Comparison of ENCODE assay signal across 10 mouse cellular contexts in the genomic region with DNA sequence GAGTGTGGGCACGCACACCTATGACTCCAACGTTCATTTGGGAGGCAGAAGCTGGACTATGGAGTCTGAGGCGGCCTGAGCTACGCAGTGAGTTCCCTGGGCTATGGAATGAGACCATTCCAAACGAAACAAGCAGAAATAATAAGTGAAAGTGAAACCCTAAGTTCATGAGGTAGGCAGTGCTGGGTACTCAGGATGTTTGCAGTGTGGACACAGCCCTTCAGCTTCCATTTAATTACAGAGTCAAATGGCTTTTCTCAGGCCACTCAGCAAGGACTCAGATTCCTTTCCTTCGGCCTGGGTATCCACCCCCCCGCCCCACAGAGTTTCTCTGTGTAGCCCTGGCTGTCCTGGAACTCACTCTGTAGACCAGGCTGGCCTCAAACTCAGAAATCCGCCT.
"Had no signal": no experiment of that assay in that cellular context is flagged by ENCODE, and none has a peak within 500 bp of the region (broad histone marks: within the 10 kb centered on the region; RNA-seq: fewer than 3 reads in every experiment).

No protein-coding gene starts in this region.

- H3K4me3 ChIP-seq: liver, embryonic 12.5 days; lung, embryonic 15.5 days; midbrain, embryonic 10.5 days; midbrain, embryonic 12.5 days; myocyte; neural tube, embryonic 13.5 days; neural tube, embryonic 15.5 days had no signal

- H3K9ac ChIP-seq: liver, embryonic 12.5 days; liver, embryonic 14.5 days; lung, embryonic 15.5 days; midbrain, embryonic 12.5 days; neural tube, embryonic 13.5 days; neural tube, embryonic 15.5 days had no signal

- DNase-seq: thymus, postnatal 25 days had no signal

- H3K4me1 ChIP-seq: liver, embryonic 12.5 days; lung, embryonic 15.5 days; midbrain, embryonic 10.5 days; neural tube, embryonic 13.5 days; neural tube, embryonic 15.5 days had no signal

- H3K27me3 ChIP-seq: liver, embryonic 12.5 days; lung, embryonic 15.5 days; midbrain, embryonic 12.5 days; neural tube, embryonic 13.5 days; neural tube, embryonic 15.5 days had no signal

- H3K4me2 ChIP-seq: liver, embryonic 12.5 days; lung, embryonic 15.5 days; midbrain, embryonic 12.5 days; neural tube, embryonic 13.5 days; neural tube, embryonic 15.5 days had no signal

- H3K27ac ChIP-seq: liver, embryonic 12.5 days; liver, embryonic 14.5 days; lung, embryonic 15.5 days; midbrain, embryonic 10.5 days; midbrain, embryonic 12.5 days; neural tube, embryonic 13.5 days; neural tube, embryonic 15.5 days had no signal

- H3K9me3 ChIP-seq: liver, embryonic 12.5 days; lung, embryonic 15.5 days; midbrain, embryonic 10.5 days; midbrain, embryonic 12.5 days; neural tube, embryonic 13.5 days; neural tube, embryonic 15.5 days had no signal

- ATAC-seq: liver, embryonic 12.5 days; midbrain, embryonic 16.5 days had no signal
